Mouse (Mus musculus) stomach, postnatal 0 days (tissue): ENCODE data around the gene Acsf2. TPM values are rescaled to one million over a fixed set of nuclear protein-coding genes. Genes with fewer than 3 reads are reported as not detected.

Source experiments
- ATAC-seq: fragments of 200-750 bp; cut with Nextera tagmentation; 2 replicates; pipeline ENCODE4 v1.8.0; 2017; ENCODE audit not compliant: low FRiP score, low TSS enrichment
- DNase-seq: peaks from one replicate; pipeline ENCODE4 v3.0.0-alpha.2; 2016; ENCODE audit warnings: low spot score
- H3K27ac ChIP-seq: fragments of 300-500 bp; sonication (generic); replicated peaks from 2 replicates; pipeline ENCODE4 v1.5.1; 2014; ENCODE audit warnings: mild to moderate bottlenecking, control low read depth
- H3K27me3 ChIP-seq: fragments of 300-500 bp; sonication (generic); 2 replicates; pipeline ENCODE4 v1.6.1; 2014; ENCODE audit warnings: low read length; ENCODE audit not compliant: control insufficient read depth, insufficient read depth
- H3K36me3 ChIP-seq: fragments of 300-500 bp; sonication (generic); 2 replicates; pipeline ENCODE4 v1.6.1; 2014; ENCODE audit warnings: low read length, mixed read lengths; ENCODE audit not compliant: control insufficient read depth, insufficient read depth
- H3K4me1 ChIP-seq: fragments of 300-500 bp; sonication (generic); replicated peaks from 2 replicates; pipeline ENCODE4 v1.6.1; 2014; ENCODE audit warnings: antibody characterized with exemption; ENCODE audit not compliant: control insufficient read depth, insufficient read depth
- H3K4me2 ChIP-seq: fragments of 300-500 bp; sonication (generic); replicated peaks from 2 replicates; pipeline ENCODE4 v1.6.1; 2014; ENCODE audit warnings: low read depth, mild to moderate bottlenecking, control low read depth, moderate library complexity
- H3K4me3 ChIP-seq: fragments of 300-500 bp; sonication (generic); 2 replicates; pipeline ENCODE4 v1.5.1; 2014; ENCODE audit warnings: low read depth, low read length, control low read depth
- H3K9ac ChIP-seq: fragments of 300-500 bp; sonication (generic); 2 replicates; pipeline ENCODE4 v1.6.1; 2014; ENCODE audit warnings: mild to moderate bottlenecking, low read length, control low read depth, mixed read lengths
- H3K9me3 ChIP-seq: fragments of 300-500 bp; sonication (generic); 2 replicates; pipeline ENCODE4 v1.6.1; 2016; ENCODE audit warnings: low read length; ENCODE audit not compliant: control insufficient read depth
- CTCF ChIP-seq: IDR thresholded peaks from 2 replicates; pipeline ENCODE4 v1.5.1; 2016; ENCODE audit warnings: antibody characterized with exemption, low read depth, mild to moderate bottlenecking, moderate library complexity
- EP300 ChIP-seq: optimal IDR thresholded peaks from 2 replicates; pipeline ENCODE3; 2016; ENCODE audit warnings: antibody characterized with exemption
- WGBS: fragments of 180-500 bp; shearing (Covaris S2); extraction: QIAGEN DNeasy Blood & Tissue Kit; methylation state at CpG from one replicate; pipeline ENCODE4 v1.1.7; 2014; 5-methylcytosine and 5-hydroxymethylcytosine counted together
- polyA plus RNA-seq: library from polyadenylated mRNA; unstranded; fragments of >200 nt; fragmentation: Nextera tagmentation; extraction: Ambion mirVana; gene quantifications from 2 replicates; pipeline ENCODE4 v1.2.1, GENCODE M21; 2015

Acsf2 gene
- polyA plus RNA-seq, 1 experiment from 2014 or later: 2.5 TPM

DNA sequence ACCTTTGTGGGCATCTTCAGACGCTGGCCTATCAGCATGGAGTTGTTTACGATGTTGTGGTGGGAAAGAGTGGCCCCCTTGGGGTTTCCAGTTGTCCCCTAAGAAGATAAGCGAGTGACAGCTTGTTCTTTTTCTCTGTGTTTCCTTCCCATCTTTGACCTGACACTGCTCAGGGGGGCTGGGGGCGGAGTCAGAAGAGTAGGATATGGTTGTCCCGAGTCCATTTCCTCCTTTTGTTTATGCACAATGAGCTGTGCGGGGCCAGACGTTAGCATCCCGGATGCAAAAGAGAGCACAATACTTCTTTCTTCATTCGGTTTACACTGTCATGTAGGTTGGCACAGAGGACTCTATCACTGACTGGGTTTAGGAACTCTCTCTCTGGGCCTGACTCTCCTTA is 31.1 kb downstream of the Acsf2 start:
- Histone ChIP-seq H3K36me3 (no peaks in the 10 kb centered on the region), H3K9ac (no peak overlapping the region), H3K27ac (no peak overlapping the region; the same call in 1 of the 2 replicates), H3K4me2 (no peak overlapping the region), H3K27me3 (no peaks in the 10 kb centered on the region), H3K9me3 (no peaks in the 10 kb centered on the region), H3K4me1 (no peaks in the 10 kb centered on the region), H3K4me3 (no peak overlapping the region)
- TF ChIP-seq EP300 (no peak), CTCF (no peak)
- ATAC-seq (no peak), DNase-seq (no peak)
- WGBS: 53% methylated on average over 9 of the region's 9 CpGs

DNA sequence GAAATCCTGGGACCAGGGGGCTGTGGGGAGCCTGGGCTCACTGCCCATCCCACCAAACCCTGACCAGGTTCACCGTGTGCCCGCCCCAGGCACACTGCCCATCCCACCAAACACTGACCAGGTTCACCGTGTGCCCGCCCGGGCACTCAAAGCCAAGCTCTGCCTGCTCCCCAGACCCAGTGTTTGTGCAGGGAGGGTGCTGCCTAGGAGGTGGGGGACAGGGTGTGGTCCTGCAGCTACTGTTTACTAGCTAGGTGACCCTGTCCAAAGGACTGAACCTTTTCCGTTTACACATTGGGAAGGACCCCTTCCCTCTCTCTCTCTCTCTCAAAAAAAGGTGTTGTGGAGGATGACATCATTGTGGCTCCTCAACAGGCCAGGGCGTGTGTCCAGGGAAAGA is 34.3 kb downstream of the Acsf2 start:
- H3K4me1 ChIP-seq: 0 out of 2 replicates have a peak, but pooled peaks cover 3% of the 10 kb centered on the region
- no peak overlapping the region for H3K4me3 ChIP-seq
- DNase-seq: peak; percentile 71
- ATAC-seq: peak; percentile 50
- no peak for TF ChIP-seq EP300
- TF ChIP-seq CTCF: no peak
- H3K9me3 ChIP-seq: no peaks in the 10 kb centered on the region
- WGBS: 72% methylated on average over 7 of the region's 7 CpGs
- 0 out of 2 replicates have a peak overlapping the region, but pooled peaks have one; percentile 13 for H3K9ac ChIP-seq
- no peaks in the 10 kb centered on the region for H3K27me3 ChIP-seq
- no peaks in the 10 kb centered on the region for H3K36me3 ChIP-seq
- H3K27ac ChIP-seq: peak overlapping the region; percentile 74
- no peak overlapping the region for H3K4me2 ChIP-seq

DNA sequence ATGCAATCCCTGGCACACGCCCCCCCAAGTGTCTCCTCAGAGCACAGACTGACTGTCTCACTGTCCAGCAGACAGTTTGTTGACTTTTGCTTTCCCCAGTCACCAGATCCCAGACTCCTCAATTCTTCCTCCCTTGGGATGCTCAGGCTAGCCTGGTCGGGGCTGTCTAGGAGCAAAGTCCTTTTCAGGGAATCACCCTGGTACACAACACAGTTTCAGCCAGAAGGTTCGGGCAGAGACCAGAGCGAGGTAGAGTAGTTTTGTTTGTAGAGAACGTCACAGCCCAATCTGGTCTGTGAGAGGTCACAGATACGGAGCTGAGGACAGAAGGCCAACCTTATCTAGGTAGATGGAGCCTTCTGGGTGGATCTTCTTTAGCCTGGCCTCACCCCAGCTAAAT is 35.1 kb downstream of the Acsf2 start:
- H3K9me3 ChIP-seq: no peaks in the 10 kb centered on the region
- WGBS: 49% methylated on average over 6 of the region's 6 CpGs
- H3K4me2 ChIP-seq: peak overlapping the region; percentile 52
- no peak for DNase-seq
- H3K4me3 ChIP-seq: no peak overlapping the region
- ATAC-seq: peak; percentile 8; the same call in 1 of the 2 replicates
- no peaks in the 10 kb centered on the region for H3K36me3 ChIP-seq
- H3K4me1 ChIP-seq: 0 out of 2 replicates have a peak, but pooled peaks cover 3% of the 10 kb centered on the region
- H3K9ac ChIP-seq: no peak overlapping the region
- H3K27ac ChIP-seq: peak overlapping the region; percentile 74
- H3K27me3 ChIP-seq: no peaks in the 10 kb centered on the region
- TF ChIP-seq CTCF (no peak), EP300 (no peak)

DNA sequence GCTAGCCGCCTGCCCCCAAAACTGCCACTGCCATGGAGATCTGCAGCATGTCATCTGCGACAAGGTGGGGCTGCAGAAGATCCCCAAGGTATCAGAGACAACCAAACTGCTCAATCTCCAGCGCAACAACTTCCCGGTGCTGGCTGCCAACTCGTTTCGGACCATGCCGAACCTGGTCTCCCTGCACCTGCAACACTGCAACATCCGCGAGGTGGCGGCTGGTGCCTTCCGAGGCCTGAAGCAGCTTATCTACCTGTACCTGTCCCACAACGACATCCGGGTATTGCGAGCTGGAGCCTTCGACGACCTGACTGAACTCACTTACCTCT is 36.6 kb downstream of the Acsf2 start:
- Histone ChIP-seq H3K27me3 (no peaks in the 10 kb centered on the region), H3K36me3 (no peaks in the 10 kb centered on the region), H3K4me1 (0 out of 2 replicates have a peak, but pooled peaks cover 3% of the 10 kb centered on the region), H3K4me2 (peak overlapping the region; percentile 52), H3K27ac (peak overlapping the region; percentile 88), H3K4me3 (peak overlapping the region; percentile 23), H3K9ac (peak overlapping the region; percentile 35; the same call in 1 of the 2 replicates), H3K9me3 (no peaks in the 10 kb centered on the region)
- ATAC-seq: peak; percentile 66
- WGBS: 25% methylated on average over 16 of the region's 16 CpGs
- peak; percentile 73 for TF ChIP-seq CTCF
- TF ChIP-seq EP300: no peak
- peak; percentile 89 for DNase-seq

DNA sequence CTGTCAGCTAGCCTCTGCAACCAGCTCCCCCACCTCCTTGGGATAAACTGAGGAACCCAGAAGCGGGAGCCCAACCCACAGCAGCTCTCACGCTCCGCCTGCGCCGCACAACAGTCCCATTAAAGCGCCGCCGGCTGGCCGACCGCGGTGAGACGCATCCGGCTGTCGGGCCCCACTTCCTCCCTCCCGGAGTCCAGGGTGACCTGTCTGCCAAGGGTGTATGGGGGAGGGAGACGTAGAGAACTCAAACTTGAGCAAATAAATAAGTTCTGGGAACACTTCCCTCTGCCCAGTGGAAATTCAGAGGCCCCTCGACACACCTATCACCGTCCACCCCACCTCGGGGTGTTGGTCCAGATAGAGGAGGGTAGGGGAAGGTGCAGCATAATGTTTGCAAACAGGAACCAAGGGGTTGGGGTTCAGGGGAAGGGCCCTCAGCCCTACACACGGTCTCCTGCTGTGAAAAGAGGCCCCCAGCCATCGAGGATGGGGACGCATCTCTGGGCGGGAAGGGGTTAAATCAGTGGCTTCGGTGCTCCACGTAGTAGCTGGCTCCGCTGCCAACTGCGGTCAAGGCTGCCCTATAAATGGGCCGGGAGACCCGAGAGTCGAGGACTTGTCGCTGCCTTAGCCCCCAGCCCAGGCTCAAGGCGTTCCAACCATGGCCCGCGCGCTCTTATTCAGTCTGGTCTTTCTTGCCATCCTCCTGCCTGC is 37.1 kb downstream of the Acsf2 start, which contains the start of gene Chad:
Gene Chad, plus strand, starts transcription at position 611 of the 714 bp plus-strand sequence.
- H3K27ac ChIP-seq: peak within 1 kb of the TSS; percentile 88
- WGBS: 12% methylated on average over 35 of the region's 35 CpGs

DNA sequence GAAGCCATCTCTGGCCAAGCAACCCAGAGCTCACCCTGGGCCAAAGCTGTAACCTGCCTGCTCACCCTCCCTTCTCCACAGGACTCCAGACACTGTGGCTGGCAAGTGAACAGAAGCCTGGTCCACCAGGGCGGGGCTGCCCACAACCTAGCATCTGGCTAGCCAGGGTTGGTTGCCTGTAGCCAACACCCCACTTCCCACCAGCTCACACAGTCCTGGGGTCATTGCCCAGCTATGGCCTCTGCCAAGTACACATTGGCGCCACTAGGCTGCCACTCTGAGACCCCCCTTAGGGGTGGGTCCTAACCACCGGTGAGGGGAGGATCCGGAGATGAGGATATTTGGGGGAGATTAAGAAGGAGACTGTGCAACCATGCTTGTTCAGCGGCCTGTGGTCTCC is 37.9 kb downstream of the Acsf2 start:
- no peaks in the 10 kb centered on the region for H3K36me3 ChIP-seq
- TF ChIP-seq CTCF: no peak
- TF ChIP-seq EP300: no peak
- H3K4me1 ChIP-seq: 0 out of 2 replicates have a peak, but pooled peaks cover 3% of the 10 kb centered on the region
- H3K4me2 ChIP-seq: peak overlapping the region; percentile 52; the same call in 1 of the 2 replicates
- H3K4me3 ChIP-seq: no peak overlapping the region
- peak overlapping the region; percentile 38; the same call in 1 of the 2 replicates for H3K9ac ChIP-seq
- ATAC-seq (peak; percentile 28), DNase-seq (peak; percentile 46)
- no peaks in the 10 kb centered on the region for H3K27me3 ChIP-seq
- H3K27ac ChIP-seq: peak overlapping the region; percentile 84
- no peaks in the 10 kb centered on the region for H3K9me3 ChIP-seq
- WGBS: 53% methylated on average over 5 of the region's 5 CpGs

More for the DNA sequence above, 37.1 kb downstream of the Acsf2 start, which contains the start of gene Chad:
- Histone ChIP-seq H3K4me3 (peak within 1 kb of the TSS; percentile 23), H3K9ac (peak within 1 kb of the TSS; percentile 43), H3K27me3 (no peaks in the 10 kb centered on the region), H3K9me3 (no peaks in the 10 kb centered on the region), H3K4me2 (peak within 1 kb of the TSS; percentile 52), H3K36me3 (no peaks in the 10 kb centered on the region), H3K4me1 (0 out of 2 replicates have a peak, but pooled peaks cover 3% of the 10 kb centered on the region)
- peak; percentile 75 for ATAC-seq
- TF ChIP-seq CTCF (peak; percentile 56), EP300 (no peak)
- DNase-seq: peak; percentile 91
